Mouse (Mus musculus): Measurements from ENCODE around the gene Il23r. TPM values are rescaled to one million over a fixed set of nuclear protein-coding genes. Genes with fewer than 3 reads are reported as not detected.

The Il23r gene
- total and polyA plus RNA-seq, 2 experiments from 2014 or later: not detected

DNA sequence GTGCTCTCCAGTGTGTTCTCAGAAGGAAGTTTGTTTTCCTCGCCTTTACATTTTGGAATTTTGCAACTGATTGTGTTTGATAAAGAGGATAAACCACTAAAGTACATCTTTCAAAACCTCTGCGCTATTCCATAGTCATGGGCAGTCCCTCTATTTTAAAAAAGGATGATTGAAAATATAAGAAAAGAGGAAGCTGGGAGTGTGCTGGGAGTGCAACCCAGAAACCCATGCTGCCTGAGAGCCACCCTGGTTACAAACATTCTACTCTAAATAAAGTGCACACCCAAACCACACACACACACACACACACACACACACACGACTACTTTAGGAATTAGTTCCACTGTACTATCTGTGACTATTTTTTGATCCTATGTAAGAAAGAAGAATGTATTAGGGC is 75.1 kb downstream of the Il23r start:
- no peaks in the 10 kb centered on the region for H3K27me3 ChIP-seq (ENCODE audit: control insufficient read depth, insufficient read depth, low read length)
- DNase-seq (ENCODE audit: low spot score) (no peak), ATAC-seq (ENCODE audit: insufficient read depth, low read depth) (no peak)
- no peak for TF ChIP-seq CTCF (IDR thresholded peaks at IDR 0.05; ENCODE audit: low read depth)
- TF ChIP-seq EP300 (IDR thresholded peaks at IDR 0.05; ENCODE audit: low read depth): no peak
- H3K9ac ChIP-seq (replicated peaks; ENCODE audit: low read depth, low read length): no peak overlapping the region
- H3K36me3 ChIP-seq (replicated peaks; ENCODE audit: control insufficient read depth, insufficient read depth, low read length): no peaks in the 10 kb centered on the region
- 68% methylated on average over 3 of the region's 3 CpGs for WGBS
- H3K4me3 ChIP-seq (ENCODE audit: low read depth, low read length): no peak overlapping the region
- H3K4me1 ChIP-seq (ENCODE audit: control insufficient read depth, insufficient read depth): no peaks in the 10 kb centered on the region
- no peak overlapping the region for H3K4me2 ChIP-seq (ENCODE audit: low read depth, low read length)
- no peaks in the 10 kb centered on the region for H3K9me3 ChIP-seq (replicated peaks; ENCODE audit: control insufficient read depth, low read length)
- no peak overlapping the region for H3K27ac ChIP-seq (ENCODE audit: low read depth)

DNA sequence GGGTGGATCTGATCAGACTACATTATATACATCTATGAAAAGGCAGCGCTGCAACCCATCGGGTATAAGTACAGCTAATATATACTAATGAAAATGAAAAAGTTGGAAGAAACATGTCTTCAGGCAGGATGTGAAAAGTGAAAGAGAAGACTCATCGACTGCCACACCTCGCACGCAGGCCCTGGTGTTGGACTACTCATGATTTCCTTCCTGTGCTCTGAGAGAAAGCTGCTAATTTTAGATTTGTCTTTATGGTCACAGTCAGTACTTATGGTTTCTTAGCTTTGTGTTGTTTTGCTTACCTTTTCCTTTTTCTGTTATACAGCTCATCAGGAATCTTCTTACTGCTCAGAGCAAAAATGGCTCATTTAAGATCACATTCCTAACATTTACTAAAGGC is 76.4 kb downstream of the Il23r start:
- 76% methylated on average over 5 of the region's 5 CpGs for WGBS
- ATAC-seq (ENCODE audit: insufficient read depth, low read depth) (no peak), DNase-seq (ENCODE audit: low spot score) (no peak)
- H3K27me3 ChIP-seq (ENCODE audit: control insufficient read depth, insufficient read depth, low read length): no peaks in the 10 kb centered on the region
- H3K4me2 ChIP-seq (ENCODE audit: low read depth, low read length): no peak overlapping the region
- no peaks in the 10 kb centered on the region for H3K36me3 ChIP-seq (replicated peaks; ENCODE audit: control insufficient read depth, insufficient read depth, low read length)
- H3K27ac ChIP-seq (ENCODE audit: low read depth): no peak overlapping the region
- TF ChIP-seq CTCF (IDR thresholded peaks at IDR 0.05; ENCODE audit: low read depth) (no peak), EP300 (IDR thresholded peaks at IDR 0.05; ENCODE audit: low read depth) (no peak)
- H3K9ac ChIP-seq (replicated peaks; ENCODE audit: low read depth, low read length): no peak overlapping the region
- no peaks in the 10 kb centered on the region for H3K9me3 ChIP-seq (replicated peaks; ENCODE audit: control insufficient read depth, low read length)
- no peaks in the 10 kb centered on the region for H3K4me1 ChIP-seq (ENCODE audit: control insufficient read depth, insufficient read depth)
- no peak overlapping the region for H3K4me3 ChIP-seq (ENCODE audit: low read depth, low read length)

DNA sequence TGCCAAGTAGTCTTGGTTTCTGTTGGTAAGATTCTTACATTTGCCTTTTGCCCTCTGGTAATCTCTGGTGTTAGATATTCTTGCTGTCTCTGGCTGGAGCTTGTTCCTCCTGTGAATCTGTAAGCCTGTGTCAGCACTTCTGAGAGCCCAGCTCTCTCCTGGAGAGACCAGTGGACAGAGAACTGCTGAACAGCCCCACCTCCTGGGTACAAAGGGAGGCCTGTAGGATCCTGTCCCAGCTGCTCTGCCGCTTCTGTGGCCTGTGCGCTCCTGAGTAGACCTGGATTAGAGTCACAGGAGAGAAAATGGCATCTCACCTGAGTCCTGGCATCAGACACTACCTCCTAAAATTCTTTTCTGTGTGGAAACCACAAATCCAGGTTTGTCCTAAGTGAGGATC is 78.3 kb downstream of the Il23r start:
- H3K9ac ChIP-seq (replicated peaks; ENCODE audit: low read depth, low read length): no peak overlapping the region
- no peak overlapping the region for H3K4me3 ChIP-seq (ENCODE audit: low read depth, low read length)
- no peaks in the 10 kb centered on the region for H3K9me3 ChIP-seq (replicated peaks; ENCODE audit: control insufficient read depth, low read length)
- no peak overlapping the region for H3K4me2 ChIP-seq (ENCODE audit: low read depth, low read length)
- no peaks in the 10 kb centered on the region for H3K4me1 ChIP-seq (ENCODE audit: control insufficient read depth, insufficient read depth)
- WGBS: 74% methylated on average over 2 of the region's 2 CpGs
- no peak for DNase-seq (ENCODE audit: low spot score)
- H3K36me3 ChIP-seq (replicated peaks; ENCODE audit: control insufficient read depth, insufficient read depth, low read length): no peaks in the 10 kb centered on the region
- TF ChIP-seq CTCF (IDR thresholded peaks at IDR 0.05; ENCODE audit: low read depth) (no peak), EP300 (IDR thresholded peaks at IDR 0.05; ENCODE audit: low read depth) (no peak)
- H3K27me3 ChIP-seq (ENCODE audit: control insufficient read depth, insufficient read depth, low read length): no peaks in the 10 kb centered on the region
- no peak for ATAC-seq (ENCODE audit: insufficient read depth, low read depth)
- no peak overlapping the region for H3K27ac ChIP-seq (ENCODE audit: low read depth)

DNA sequence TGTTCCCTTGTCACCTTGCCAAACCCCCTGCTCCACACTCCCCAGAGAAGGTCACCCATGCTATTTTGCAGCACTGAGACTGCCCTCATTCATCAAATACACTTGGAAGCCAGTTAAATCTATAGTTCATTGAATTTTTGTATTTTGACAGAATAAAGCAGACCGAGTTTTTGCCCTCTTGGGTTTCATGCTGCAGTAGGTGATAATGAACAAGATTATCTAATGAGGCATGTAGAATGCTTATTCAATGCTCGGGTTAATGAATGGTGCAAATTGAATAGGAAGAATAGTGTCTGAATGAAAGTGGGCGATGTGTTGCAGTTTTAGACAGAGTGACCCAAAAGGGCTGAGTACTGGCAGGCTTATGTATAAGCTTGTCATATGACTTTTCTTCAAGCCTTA is 86.4 kb downstream of the Il23r start:
- H3K4me3 ChIP-seq (ENCODE audit: low read depth, low read length): no peak overlapping the region
- no peaks in the 10 kb centered on the region for H3K9me3 ChIP-seq (replicated peaks; ENCODE audit: control insufficient read depth, low read length)
- no peak overlapping the region for H3K4me2 ChIP-seq (ENCODE audit: low read depth, low read length)
- H3K27me3 ChIP-seq (ENCODE audit: control insufficient read depth, insufficient read depth, low read length): no peaks in the 10 kb centered on the region
- no peak overlapping the region for H3K9ac ChIP-seq (replicated peaks; ENCODE audit: low read depth, low read length)
- H3K27ac ChIP-seq (ENCODE audit: low read depth): no peak overlapping the region
- H3K36me3 ChIP-seq (replicated peaks; ENCODE audit: control insufficient read depth, insufficient read depth, low read length): no peaks in the 10 kb centered on the region
- 68% methylated on average over 3 of the region's 3 CpGs for WGBS
- TF ChIP-seq EP300 (IDR thresholded peaks at IDR 0.05; ENCODE audit: low read depth) (no peak), CTCF (IDR thresholded peaks at IDR 0.05; ENCODE audit: low read depth) (no peak)
- no peak for DNase-seq (ENCODE audit: low spot score)
- no peak for ATAC-seq (ENCODE audit: insufficient read depth, low read depth)
- H3K4me1 ChIP-seq (ENCODE audit: control insufficient read depth, insufficient read depth): no peaks in the 10 kb centered on the region

DNA sequence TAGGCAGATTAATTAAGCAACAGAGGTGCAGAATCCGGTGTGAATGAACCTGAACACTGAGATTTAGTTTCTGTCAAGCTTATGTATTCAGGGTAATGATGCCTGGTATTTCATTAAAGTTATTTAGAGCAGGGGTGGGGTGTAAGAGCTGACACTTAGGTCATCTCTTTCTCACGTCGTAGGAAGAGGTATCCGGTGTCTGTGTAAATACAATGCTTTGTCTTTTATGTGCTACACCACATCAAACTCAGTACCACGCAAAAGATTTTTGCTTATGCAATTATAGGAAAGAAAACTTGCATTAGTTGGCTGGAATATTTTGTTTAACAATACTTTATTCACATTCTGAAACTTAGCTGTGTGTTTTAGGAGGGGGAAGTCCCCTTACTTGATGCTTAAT is 92.1 kb downstream of the Il23r start:
- Histone ChIP-seq H3K36me3 (replicated peaks; ENCODE audit: control insufficient read depth, insufficient read depth, low read length) (no peaks in the 10 kb centered on the region), H3K27ac (ENCODE audit: low read depth) (no peak overlapping the region), H3K4me1 (ENCODE audit: control insufficient read depth, insufficient read depth) (no peaks in the 10 kb centered on the region), H3K9me3 (replicated peaks; ENCODE audit: control insufficient read depth, low read length) (no peaks in the 10 kb centered on the region), H3K9ac (replicated peaks; ENCODE audit: low read depth, low read length) (no peak overlapping the region), H3K4me2 (ENCODE audit: low read depth, low read length) (no peak overlapping the region), H3K27me3 (ENCODE audit: control insufficient read depth, insufficient read depth, low read length) (no peaks in the 10 kb centered on the region), H3K4me3 (ENCODE audit: low read depth, low read length) (no peak overlapping the region)
- DNase-seq (ENCODE audit: low spot score) (no peak), ATAC-seq (ENCODE audit: insufficient read depth, low read depth) (no peak)
- 65% methylated on average over 5 of the region's 5 CpGs for WGBS
- TF ChIP-seq EP300 (IDR thresholded peaks at IDR 0.05; ENCODE audit: low read depth) (no peak), CTCF (IDR thresholded peaks at IDR 0.05; ENCODE audit: low read depth) (no peak)

DNA sequence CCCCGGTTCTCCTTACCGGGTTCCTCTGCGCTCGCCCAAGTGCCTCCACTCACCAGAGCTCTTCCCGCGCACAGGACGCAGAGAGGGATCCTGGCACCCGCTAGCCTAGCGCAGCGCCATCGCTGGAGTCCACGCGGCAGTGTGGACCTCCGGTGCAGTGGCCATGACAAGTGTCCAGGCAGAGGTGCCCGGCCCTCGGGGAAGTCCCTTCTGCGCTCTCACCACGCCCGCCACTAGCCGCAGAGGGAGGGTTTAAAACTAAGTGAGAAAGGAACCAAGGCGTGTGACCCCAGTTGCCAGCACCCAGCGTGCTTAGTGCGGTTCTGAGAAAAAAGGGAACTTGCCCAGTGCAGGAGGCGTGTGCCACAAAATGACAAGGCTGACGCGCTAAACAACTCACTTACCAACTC is 115.7 kb downstream of the Il23r start, which contains the start of gene Il12rb2:
TSS of gene Il12rb2 (minus strand) at position 207 of the 410 bp plus-strand sequence.
- Histone ChIP-seq H3K4me3 (ENCODE audit: low read depth, low read length) (peak within 1 kb of the TSS; percentile 43), H3K27ac (ENCODE audit: low read depth) (no peak within 1 kb of the TSS), H3K9ac (replicated peaks; ENCODE audit: low read depth, low read length) (no peak within 1 kb of the TSS), H3K4me1 (ENCODE audit: control insufficient read depth, insufficient read depth) (no peaks in the 10 kb centered on the region), H3K4me2 (ENCODE audit: low read depth, low read length) (peak within 1 kb of the TSS; percentile 66), H3K36me3 (replicated peaks; ENCODE audit: control insufficient read depth, insufficient read depth, low read length) (no peaks in the 10 kb centered on the region), H3K27me3 (ENCODE audit: control insufficient read depth, insufficient read depth, low read length) (no peaks in the 10 kb centered on the region), H3K9me3 (replicated peaks; ENCODE audit: control insufficient read depth, low read length) (no peaks in the 10 kb centered on the region)
- ATAC-seq (ENCODE audit: insufficient read depth, low read depth) (no peak), DNase-seq (ENCODE audit: low spot score) (no peak)
- WGBS: 2% methylated on average over 26 of the region's 26 CpGs
- TF ChIP-seq CTCF (IDR thresholded peaks at IDR 0.05; ENCODE audit: low read depth): no peak
- TF ChIP-seq EP300 (IDR thresholded peaks at IDR 0.05; ENCODE audit: low read depth): no peak

Other genes starting within 250 kb of the Il23r start
- gene Il12rb2, start 115.7 kb downstream of the Il23r start, total RNA-seq (2014; rRNA removed; ENCODE audit: low replicate concordance): 0.12 and 0.61 TPM in 2 replicates
- gene Il12rb2, start 115.7 kb downstream of the Il23r start, polyA plus RNA-seq (2015; fragmentation: Nextera tagmentation; extraction: Ambion mirVana): not detected in 2 replicates
- gene Tacstd2, start 43.9 kb upstream of the Il23r start, total RNA-seq (2014; rRNA removed; ENCODE audit: low replicate concordance): 12.5 TPM in 1 of 2 replicates, not detected in the other
- 0.16 and 0.51 TPM in 2 replicates for gene Tacstd2, start 43.9 kb upstream of the Il23r start, polyA plus RNA-seq (2015; fragmentation: Nextera tagmentation; extraction: Ambion mirVana)

All from heart, postnatal 0 days (tissue).